Mouse (Mus musculus): ENCODE measurements around the gene Arhgef2. TPM values are rescaled to one million over a fixed set of nuclear protein-coding genes. Genes with fewer than 3 reads are reported as not detected.

The Arhgef2 gene
- polyA plus RNA-seq, 1 experiment: 224 TPM

- H3K27ac ChIP-seq (ENCODE audit: insufficient read depth, low read length): peak overlapping the region; percentile 94
- H3K4me1 ChIP-seq (ENCODE audit: control insufficient read depth, insufficient read depth, low read length): peaks cover 21% of the 10 kb centered on the region
- TF ChIP-seq POLR2A (IDR thresholded peaks at IDR 0.05; ENCODE audit: extremely low read depth, insufficient read depth, low read length): peak; percentile 24; the same call in 1 of the 2 replicates
- no peak for TF ChIP-seq CTCF (IDR thresholded peaks at IDR 0.05; ENCODE audit: extremely low read depth, insufficient read depth, low read length)
- peak overlapping the region; percentile 74 for H3K4me3 ChIP-seq (ENCODE audit: insufficient read depth, low read length)
Measured at GRCm38 (mm10) chr3:88623346-88624135, 17.8 kb downstream of the Arhgef2 start.

- TF ChIP-seq CTCF (IDR thresholded peaks at IDR 0.05; ENCODE audit: extremely low read depth, insufficient read depth, low read length) (no peak), POLR2A (IDR thresholded peaks at IDR 0.05; ENCODE audit: extremely low read depth, insufficient read depth, low read length) (no peak)
Measured at GRCm38 (mm10) chr3:88624324-88624723, 18.6 kb downstream of the Arhgef2 start.

GRCm38 (mm10) chr3:88624951-88625350 lies 19.2 kb downstream of the Arhgef2 start:
- Histone ChIP-seq H3K4me1 (ENCODE audit: control insufficient read depth, insufficient read depth, low read length) (peaks cover 21% of the 10 kb centered on the region), H3K4me3 (ENCODE audit: insufficient read depth, low read length) (no peak overlapping the region), H3K27ac (ENCODE audit: insufficient read depth, low read length) (peak overlapping the region; percentile 94)
- no peak for TF ChIP-seq POLR2A (IDR thresholded peaks at IDR 0.05; ENCODE audit: extremely low read depth, insufficient read depth, low read length)
- TF ChIP-seq CTCF (IDR thresholded peaks at IDR 0.05; ENCODE audit: extremely low read depth, insufficient read depth, low read length): no peak

More at GRCm38 (mm10) chr3:88624324-88624723, 18.6 kb downstream of the Arhgef2 start:
- Histone ChIP-seq H3K4me3 (ENCODE audit: insufficient read depth, low read length) (peak overlapping the region; percentile 74), H3K27ac (ENCODE audit: insufficient read depth, low read length) (peak overlapping the region; percentile 94), H3K4me1 (ENCODE audit: control insufficient read depth, insufficient read depth, low read length) (peaks cover 23% of the 10 kb centered on the region)

- H3K27ac ChIP-seq (ENCODE audit: insufficient read depth, low read length): peak overlapping the region; percentile 81
- TF ChIP-seq CTCF (IDR thresholded peaks at IDR 0.05; ENCODE audit: extremely low read depth, insufficient read depth, low read length): no peak
- no peak for TF ChIP-seq POLR2A (IDR thresholded peaks at IDR 0.05; ENCODE audit: extremely low read depth, insufficient read depth, low read length)
- no peak overlapping the region for H3K4me3 ChIP-seq (ENCODE audit: insufficient read depth, low read length)
- peaks cover 21% of the 10 kb centered on the region for H3K4me1 ChIP-seq (ENCODE audit: control insufficient read depth, insufficient read depth, low read length)
Measured at GRCm38 (mm10) chr3:88625531-88625930, 19.8 kb downstream of the Arhgef2 start.

- peak overlapping the region; percentile 81 for H3K27ac ChIP-seq (ENCODE audit: insufficient read depth, low read length)
- no peak for TF ChIP-seq CTCF (IDR thresholded peaks at IDR 0.05; ENCODE audit: extremely low read depth, insufficient read depth, low read length)
- no peak for TF ChIP-seq POLR2A (IDR thresholded peaks at IDR 0.05; ENCODE audit: extremely low read depth, insufficient read depth, low read length)
- peaks cover 21% of the 10 kb centered on the region for H3K4me1 ChIP-seq (ENCODE audit: control insufficient read depth, insufficient read depth, low read length)
- peak overlapping the region; percentile 4; the same call in 1 of the 2 replicates for H3K4me3 ChIP-seq (ENCODE audit: insufficient read depth, low read length)
Measured at GRCm38 (mm10) chr3:88626316-88626715, 20.6 kb downstream of the Arhgef2 start.

GRCm38 (mm10) chr3:88627114-88627513 lies 21.3 kb downstream of the Arhgef2 start:
- Histone ChIP-seq H3K27ac (ENCODE audit: insufficient read depth, low read length) (peak overlapping the region; percentile 81), H3K4me1 (ENCODE audit: control insufficient read depth, insufficient read depth, low read length) (peaks cover 23% of the 10 kb centered on the region), H3K4me3 (ENCODE audit: insufficient read depth, low read length) (no peak overlapping the region)
- TF ChIP-seq POLR2A (IDR thresholded peaks at IDR 0.05; ENCODE audit: extremely low read depth, insufficient read depth, low read length) (0 out of 2 replicates have a peak, but pooled peaks have one; percentile 40), CTCF (IDR thresholded peaks at IDR 0.05; ENCODE audit: extremely low read depth, insufficient read depth, low read length) (no peak)

GRCm38 (mm10) chr3:88627535-88627934 lies 21.8 kb downstream of the Arhgef2 start:
- TF ChIP-seq CTCF (IDR thresholded peaks at IDR 0.05; ENCODE audit: extremely low read depth, insufficient read depth, low read length) (no peak), POLR2A (IDR thresholded peaks at IDR 0.05; ENCODE audit: extremely low read depth, insufficient read depth, low read length) (no peak)
- H3K4me3 ChIP-seq (ENCODE audit: insufficient read depth, low read length): no peak overlapping the region
- H3K27ac ChIP-seq (ENCODE audit: insufficient read depth, low read length): peak overlapping the region; percentile 42
- H3K4me1 ChIP-seq (ENCODE audit: control insufficient read depth, insufficient read depth, low read length): peaks cover 23% of the 10 kb centered on the region

- peaks cover 23% of the 10 kb centered on the region for H3K4me1 ChIP-seq (ENCODE audit: control insufficient read depth, insufficient read depth, low read length)
- H3K4me3 ChIP-seq (ENCODE audit: insufficient read depth, low read length): peak overlapping the region; percentile 85; the same call in 1 of the 2 replicates
- H3K27ac ChIP-seq (ENCODE audit: insufficient read depth, low read length): peak overlapping the region; percentile 84
Measured at GRCm38 (mm10) chr3:88628766-88629165, 23.0 kb downstream of the Arhgef2 start.

GRCm38 (mm10) chr3:88629244-88629643 lies 23.5 kb downstream of the Arhgef2 start:
- H3K4me3 ChIP-seq (ENCODE audit: insufficient read depth, low read length): peak overlapping the region; percentile 85
- TF ChIP-seq POLR2A (IDR thresholded peaks at IDR 0.05; ENCODE audit: extremely low read depth, insufficient read depth, low read length) (peak; percentile 83), CTCF (IDR thresholded peaks at IDR 0.05; ENCODE audit: extremely low read depth, insufficient read depth, low read length) (no peak)
- peaks cover 19% of the 10 kb centered on the region for H3K4me1 ChIP-seq (ENCODE audit: control insufficient read depth, insufficient read depth, low read length)
- H3K27ac ChIP-seq (ENCODE audit: insufficient read depth, low read length): peak overlapping the region; percentile 96

More at GRCm38 (mm10) chr3:88628766-88629165, 23.0 kb downstream of the Arhgef2 start:
- TF ChIP-seq CTCF (IDR thresholded peaks at IDR 0.05; ENCODE audit: extremely low read depth, insufficient read depth, low read length) (no peak), POLR2A (IDR thresholded peaks at IDR 0.05; ENCODE audit: extremely low read depth, insufficient read depth, low read length) (no peak)

- Histone ChIP-seq H3K4me3 (ENCODE audit: insufficient read depth, low read length) (peak overlapping the region; percentile 85), H3K4me1 (ENCODE audit: control insufficient read depth, insufficient read depth, low read length) (peaks cover 15% of the 10 kb centered on the region), H3K27ac (ENCODE audit: insufficient read depth, low read length) (peak overlapping the region; percentile 96)
- TF ChIP-seq CTCF (IDR thresholded peaks at IDR 0.05; ENCODE audit: extremely low read depth, insufficient read depth, low read length) (no peak), POLR2A (IDR thresholded peaks at IDR 0.05; ENCODE audit: extremely low read depth, insufficient read depth, low read length) (peak; percentile 39; the same call in 1 of the 2 replicates)
Measured at GRCm38 (mm10) chr3:88630018-88630417, 24.3 kb downstream of the Arhgef2 start.

Data from cortical plate, adult 2 months (tissue).